Mouse (Mus musculus) olfactory bulb, adult 2 months (tissue): ENCODE data around the gene Egfem1.

ENCODE experiments used
- CTCF ChIP-seq: fragments of 200-500 bp; IDR thresholded peaks from 2 replicates; pipeline ENCODE4 v1.5.1; 2012; ENCODE audit warnings: low read depth, mild to moderate bottlenecking, low read length, moderate library complexity; ENCODE audit not compliant: insufficient read depth
- POLR2A ChIP-seq: fragments of 200-500 bp; IDR thresholded peaks from 2 replicates; pipeline ENCODE4 v1.6.1; 2012; ENCODE audit warnings: mild to moderate bottlenecking, low read depth, low read length, moderate library complexity; ENCODE audit not compliant: insufficient read depth

DNA sequence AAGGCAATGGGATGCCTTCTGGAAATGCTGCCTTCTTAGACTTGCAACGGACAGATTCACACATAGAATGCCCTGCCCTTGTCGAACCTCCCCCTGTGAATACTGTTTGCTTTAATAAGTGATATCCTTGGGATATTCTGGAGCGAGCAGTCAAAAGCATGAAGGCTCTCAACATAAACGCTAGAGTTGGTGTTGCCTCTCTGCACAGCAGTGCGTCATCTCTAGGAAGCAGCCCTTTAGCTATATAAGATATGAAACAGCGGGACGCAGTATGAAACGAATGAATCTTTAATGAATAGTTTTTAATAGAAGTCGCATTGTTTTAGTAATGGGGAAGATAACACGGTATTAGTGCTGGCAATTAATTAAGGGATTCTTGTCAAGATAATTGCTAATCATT is 101.2 kb downstream of the Egfem1 start:
- no peak for TF ChIP-seq CTCF
- TF ChIP-seq POLR2A, result no peak
